Mouse (Mus musculus) liver, embryonic 16.5 days (tissue): Measurements from ENCODE around the gene Il31ra. TPM values are rescaled to one million over a fixed set of nuclear protein-coding genes. Genes with fewer than 3 reads are reported as not detected.
"Not testable (repeated sequence)": the region's sequence is repeated elsewhere in the genome, so short reads cannot be mapped to it uniquely, and the experiment has no call there.

Experiments
- ATAC-seq: fragments of 200-750 bp; cut with Nextera tagmentation; 2 replicates; pipeline ENCODE4 v1.8.0; 2017; ENCODE audit warnings: low read depth, mild to moderate bottlenecking, moderate number of reproducible peaks, moderate library complexity
- H3K27ac ChIP-seq: fragments of 300-500 bp; sonication (generic); 2 replicates; pipeline ENCODE4 v1.5.1; 2014; ENCODE audit warnings: mild to moderate bottlenecking, low read length
- H3K27me3 ChIP-seq: fragments of 300-500 bp; sonication (generic); 2 replicates; pipeline ENCODE4 v1.6.1; 2014; ENCODE audit warnings: low read depth, low read length, mixed read lengths; ENCODE audit not compliant: control insufficient read depth, insufficient read depth
- H3K36me3 ChIP-seq: fragments of 300-500 bp; sonication (generic); 2 replicates; pipeline ENCODE4 v1.6.1; 2014; ENCODE audit warnings: mild to moderate bottlenecking; ENCODE audit not compliant: control insufficient read depth, insufficient read depth
- H3K4me1 ChIP-seq: fragments of 300-500 bp; sonication (generic); 2 replicates; pipeline ENCODE4 v1.6.1; 2014; ENCODE audit warnings: low read depth, low read length, mixed read lengths; ENCODE audit not compliant: control insufficient read depth
- H3K4me2 ChIP-seq: fragments of 300-500 bp; sonication (generic); 2 replicates; pipeline ENCODE4 v1.6.1; 2014; ENCODE audit warnings: low read depth, low read length, mixed read lengths
- H3K4me3 ChIP-seq: fragments of 300-500 bp; sonication (generic); 2 replicates; pipeline ENCODE4 v1.5.1; 2014; ENCODE audit warnings: low read depth, mild to moderate bottlenecking, low read length
- H3K9ac ChIP-seq: fragments of 300-500 bp; sonication (generic); 2 replicates; pipeline ENCODE4 v1.6.1; 2014; ENCODE audit warnings: low read depth, low read length
- H3K9me3 ChIP-seq: fragments of 300-500 bp; sonication (generic); replicated peaks from 2 replicates; pipeline ENCODE4 v1.6.1; 2016; ENCODE audit warnings: low read length; ENCODE audit not compliant: control insufficient read depth
- WGBS: fragments of 180-500 bp; shearing (Covaris S2); extraction: QIAGEN DNeasy Blood & Tissue Kit; methylation state at CpG from one replicate; pipeline ENCODE4 v1.1.7; 2014; ENCODE audit not compliant: insufficient replicate concordance; 5-methylcytosine and 5-hydroxymethylcytosine counted together
- polyA plus RNA-seq: library from polyadenylated mRNA; unstranded; fragments of >200 nt; fragmentation: Nextera tagmentation; extraction: Ambion mirVana; gene quantifications from 2 replicates; pipeline ENCODE4 v1.2.1, GENCODE M21; 2015

Il31ra gene
- 0.04 and 0.07 TPM in 2 replicates for polyA plus RNA-seq

GRCm38 (mm10) chr13:112594260-112594659 lies at the start of gene Il31ra:
Gene Il31ra, minus strand, starts transcription at chr13:112594360.
- ATAC-seq, H3K4me1 ChIP-seq: not testable (repeated sequence)
- 85% methylated on average over 6 of the region's 8 CpGs for WGBS

GRCm38 (mm10) chr13:112642897-112643296 lies 48.7 kb upstream of the Il31ra start:
- no peak overlapping the region for H3K27ac ChIP-seq
- WGBS: 71% methylated on average over 3 of the region's 3 CpGs
- no peak for ATAC-seq

More at GRCm38 (mm10) chr13:112594260-112594659, at the start of gene Il31ra:
- not testable (repeated sequence) for H3K4me2 ChIP-seq, H3K36me3 ChIP-seq, H3K4me3 ChIP-seq, H3K9ac ChIP-seq, H3K27me3 ChIP-seq, H3K9me3 ChIP-seq, H3K27ac ChIP-seq

GRCm38 (mm10) chr13:112639111-112639510 lies 45.0 kb upstream of the Il31ra start:
- peaks cover 14% of the 10 kb centered on the region for H3K4me1 ChIP-seq
- no peak overlapping the region for H3K9ac ChIP-seq
- WGBS: 46% methylated on average over 4 of the region's 4 CpGs
- H3K4me2 ChIP-seq: no peak overlapping the region
- H3K9me3 ChIP-seq: no peaks in the 10 kb centered on the region
- ATAC-seq: peak; percentile 33; the same call in 1 of the 2 replicates
- H3K27me3 ChIP-seq: no peaks in the 10 kb centered on the region
- no peak overlapping the region for H3K27ac ChIP-seq
- H3K4me3 ChIP-seq: no peak overlapping the region
- H3K36me3 ChIP-seq: no peaks in the 10 kb centered on the region

More at GRCm38 (mm10) chr13:112642897-112643296, 48.7 kb upstream of the Il31ra start:
- Histone ChIP-seq H3K9ac (no peak overlapping the region), H3K4me3 (no peak overlapping the region), H3K27me3 (no peaks in the 10 kb centered on the region), H3K4me1 (peaks cover 15% of the 10 kb centered on the region), H3K9me3 (no peaks in the 10 kb centered on the region), H3K4me2 (no peak overlapping the region), H3K36me3 (no peaks in the 10 kb centered on the region)

GRCm38 (mm10) chr13:112636498-112636897 lies 42.3 kb upstream of the Il31ra start:
- no peak overlapping the region for H3K27ac ChIP-seq
- ATAC-seq: peak; percentile 60
- 29% methylated on average over 3 of the region's 3 CpGs for WGBS
- H3K36me3 ChIP-seq: no peaks in the 10 kb centered on the region
- H3K27me3 ChIP-seq: no peaks in the 10 kb centered on the region
- H3K4me1 ChIP-seq: peaks cover 14% of the 10 kb centered on the region
- H3K4me3 ChIP-seq: no peak overlapping the region
- no peaks in the 10 kb centered on the region for H3K9me3 ChIP-seq
- no peak overlapping the region for H3K4me2 ChIP-seq
- no peak overlapping the region for H3K9ac ChIP-seq

GRCm38 (mm10) chr13:112635174-112635837 lies 41.1 kb upstream of the Il31ra start:
- Histone ChIP-seq H3K27me3 (no peaks in the 10 kb centered on the region), H3K9me3 (no peaks in the 10 kb centered on the region)
- 25% methylated on average over 7 of the region's 7 CpGs for whole genome bisulfite sequencing

GRCm38 (mm10) chr13:112625566-112625965 lies 31.4 kb upstream of the Il31ra start:
- no peaks in the 10 kb centered on the region for H3K4me1 ChIP-seq
- H3K27me3 ChIP-seq: no peaks in the 10 kb centered on the region
- no peaks in the 10 kb centered on the region for H3K9me3 ChIP-seq
- no peak for ATAC-seq
- H3K4me3 ChIP-seq: no peak overlapping the region
- H3K36me3 ChIP-seq: no peaks in the 10 kb centered on the region
- H3K9ac ChIP-seq: no peak overlapping the region
- H3K4me2 ChIP-seq: no peak overlapping the region
- H3K27ac ChIP-seq: no peak overlapping the region

More at GRCm38 (mm10) chr13:112635174-112635837, 41.1 kb upstream of the Il31ra start:
- Histone ChIP-seq H3K4me3 (no peak overlapping the region), H3K27ac (no peak overlapping the region), H3K4me2 (peak overlapping the region; percentile 28), H3K9ac (no peak overlapping the region), H3K36me3 (no peaks in the 10 kb centered on the region), H3K4me1 (peaks cover 14% of the 10 kb centered on the region)
- ATAC-seq: no peak; the same call in 1 of the 2 replicates

- Histone ChIP-seq H3K9me3 (no peaks in the 10 kb centered on the region), H3K27me3 (no peaks in the 10 kb centered on the region), H3K27ac (no peak overlapping the region), H3K4me1 (no peaks in the 10 kb centered on the region), H3K4me3 (no peak overlapping the region), H3K36me3 (no peaks in the 10 kb centered on the region), H3K9ac (no peak overlapping the region), H3K4me2 (no peak overlapping the region)
- 31% methylated on average over 3 of the region's 3 CpGs for WGBS
- ATAC-seq: no peak
These were observed 30.5 kb upstream of the Il31ra start for GRCm38 (mm10) chr13:112624622-112625021.

GRCm38 (mm10) chr13:112623656-112624055 lies 29.5 kb upstream of the Il31ra start:
- no peak overlapping the region for H3K4me3 ChIP-seq
- H3K27ac ChIP-seq: no peak overlapping the region
- no peak for ATAC-seq
- no peaks in the 10 kb centered on the region for H3K27me3 ChIP-seq
- WGBS: 67% methylated on average over 7 of the region's 7 CpGs
- no peaks in the 10 kb centered on the region for H3K36me3 ChIP-seq
- H3K9ac ChIP-seq: no peak overlapping the region
- no peak overlapping the region for H3K4me2 ChIP-seq
- H3K9me3 ChIP-seq: no peaks in the 10 kb centered on the region
- H3K4me1 ChIP-seq: no peaks in the 10 kb centered on the region

- H3K4me1 ChIP-seq: no peaks in the 10 kb centered on the region
- no peak overlapping the region for H3K27ac ChIP-seq
- H3K9me3 ChIP-seq: no peaks in the 10 kb centered on the region
- WGBS: 59% methylated on average over 3 of the region's 3 CpGs
- no peak overlapping the region for H3K4me3 ChIP-seq
- no peak overlapping the region for H3K4me2 ChIP-seq
- no peak for ATAC-seq
- no peak overlapping the region for H3K9ac ChIP-seq
- no peaks in the 10 kb centered on the region for H3K27me3 ChIP-seq
- no peaks in the 10 kb centered on the region for H3K36me3 ChIP-seq
These were observed 27.4 kb upstream of the Il31ra start for GRCm38 (mm10) chr13:112621592-112621991.
